Mouse (Mus musculus): ENCODE measurements around the gene Set. TPM values are rescaled to one million over a fixed set of nuclear protein-coding genes. Genes with fewer than 3 reads are reported as not detected.

The Set gene
- polyA plus RNA-seq, 1 experiment from 2014 or later, result 858 TPM

GRCm38 (mm10) chr2:30063791-30064190 is 6.6 kb downstream of the Set start:
- Histone ChIP-seq H3K4me1 (peaks cover 60% of the 10 kb centered on the region), H3K27me3 (ENCODE audit: low read depth, poor library complexity, severe bottlenecking) (no peaks in the 10 kb centered on the region), H3K36me3 (peaks cover 13% of the 10 kb centered on the region), H3K9me3 (replicated peaks) (no peaks in the 10 kb centered on the region), H3K4me3 (peak overlapping the region; percentile 71), H3K27ac (replicated peaks) (peak overlapping the region; percentile 95)
- no peak for DNase-seq (ENCODE audit: low spot score)
- WGBS, result 12% methylated on average over 3 of the region's 3 CpGs

GRCm38 (mm10) chr2:30064298-30064697 is 7.1 kb downstream of the Set start:
- Histone ChIP-seq H3K9me3 (replicated peaks) (no peaks in the 10 kb centered on the region), H3K4me3 (peak overlapping the region; percentile 71), H3K36me3 (peaks cover 18% of the 10 kb centered on the region), H3K27me3 (ENCODE audit: low read depth, poor library complexity, severe bottlenecking) (no peaks in the 10 kb centered on the region), H3K4me1 (peaks cover 59% of the 10 kb centered on the region), H3K27ac (replicated peaks) (peak overlapping the region; percentile 38; the same call in 1 of the 2 replicates)
- no peak for DNase-seq (ENCODE audit: low spot score)
- WGBS, result 54% methylated on average over 3 of the region's 3 CpGs

- Histone ChIP-seq H3K9me3 (replicated peaks) (no peaks in the 10 kb centered on the region), H3K27ac (replicated peaks) (peak overlapping the region; percentile 100), H3K27me3 (ENCODE audit: low read depth, poor library complexity, severe bottlenecking) (no peaks in the 10 kb centered on the region), H3K4me1 (peaks cover 55% of the 10 kb centered on the region), H3K36me3 (peaks cover 34% of the 10 kb centered on the region), H3K4me3 (peak overlapping the region; percentile 100)
- WGBS, result under 1% methylated on average over 78 of the region's 101 CpGs
- DNase-seq (ENCODE audit: low spot score), result peak; percentile 98
Observed at GRCm38 (mm10) chr2:30066046-30066901, 9.1 kb downstream of the Set start.

GRCm38 (mm10) chr2:30067031-30067888 is 10.1 kb downstream of the Set start:
- peak overlapping the region; percentile 100 for H3K27ac ChIP-seq (replicated peaks)
- peak overlapping the region; percentile 100 for H3K4me3 ChIP-seq
- peaks cover 48% of the 10 kb centered on the region for H3K4me1 ChIP-seq
- under 1% methylated on average over 62 of the region's 69 CpGs for WGBS
- no peaks in the 10 kb centered on the region for H3K27me3 ChIP-seq (ENCODE audit: low read depth, poor library complexity, severe bottlenecking)
- H3K9me3 ChIP-seq (replicated peaks), result no peaks in the 10 kb centered on the region
- peak; percentile 73 for DNase-seq (ENCODE audit: low spot score)
- peaks cover 41% of the 10 kb centered on the region for H3K36me3 ChIP-seq

- peaks cover 48% of the 10 kb centered on the region for H3K36me3 ChIP-seq
- peak overlapping the region; percentile 100 for H3K27ac ChIP-seq (replicated peaks)
- DNase-seq (ENCODE audit: low spot score), result no peak
- H3K27me3 ChIP-seq (ENCODE audit: low read depth, poor library complexity, severe bottlenecking), result no peaks in the 10 kb centered on the region
- peaks cover 42% of the 10 kb centered on the region for H3K4me1 ChIP-seq
- H3K4me3 ChIP-seq, result peak overlapping the region; percentile 100
- 52% methylated on average over 7 of the region's 7 CpGs for WGBS
- no peaks in the 10 kb centered on the region for H3K9me3 ChIP-seq (replicated peaks)
Observed at GRCm38 (mm10) chr2:30067962-30068361, 10.8 kb downstream of the Set start.

- 81% methylated on average over 7 of the region's 7 CpGs for WGBS
- Histone ChIP-seq H3K9me3 (replicated peaks) (no peaks in the 10 kb centered on the region), H3K4me1 (peaks cover 17% of the 10 kb centered on the region), H3K36me3 (peaks cover 64% of the 10 kb centered on the region), H3K27me3 (ENCODE audit: low read depth, poor library complexity, severe bottlenecking) (no peaks in the 10 kb centered on the region), H3K4me3 (no peak overlapping the region), H3K27ac (replicated peaks) (no peak overlapping the region)
- DNase-seq (ENCODE audit: low spot score), result no peak
Observed at GRCm38 (mm10) chr2:30072875-30073274, 15.7 kb downstream of the Set start.

GRCm38 (mm10) chr2:30073285-30073684 is 16.1 kb downstream of the Set start:
- Histone ChIP-seq H3K4me3 (no peak overlapping the region), H3K27ac (replicated peaks) (no peak overlapping the region), H3K9me3 (replicated peaks) (no peaks in the 10 kb centered on the region), H3K36me3 (peaks cover 59% of the 10 kb centered on the region), H3K27me3 (ENCODE audit: low read depth, poor library complexity, severe bottlenecking) (no peaks in the 10 kb centered on the region), H3K4me1 (peaks cover 17% of the 10 kb centered on the region)
- no peak for DNase-seq (ENCODE audit: low spot score)
- WGBS, result 82% methylated on average over 3 of the region's 3 CpGs

- Histone ChIP-seq H3K4me3 (no peak overlapping the region), H3K4me1 (peaks cover 25% of the 10 kb centered on the region), H3K36me3 (peaks cover 38% of the 10 kb centered on the region), H3K27ac (replicated peaks) (no peak overlapping the region), H3K9me3 (replicated peaks) (no peaks in the 10 kb centered on the region), H3K27me3 (ENCODE audit: low read depth, poor library complexity, severe bottlenecking) (no peaks in the 10 kb centered on the region)
- no peak for DNase-seq (ENCODE audit: low spot score)
- 93% methylated on average over 3 of the region's 3 CpGs for WGBS
Observed at GRCm38 (mm10) chr2:30075625-30076024, 18.4 kb downstream of the Set start.

GRCm38 (mm10) chr2:30076439-30076838 is 19.3 kb downstream of the Set start:
- Histone ChIP-seq H3K4me1 (peaks cover 25% of the 10 kb centered on the region), H3K27ac (replicated peaks) (no peak overlapping the region), H3K9me3 (replicated peaks) (no peaks in the 10 kb centered on the region), H3K36me3 (peaks cover 39% of the 10 kb centered on the region), H3K27me3 (ENCODE audit: low read depth, poor library complexity, severe bottlenecking) (no peaks in the 10 kb centered on the region), H3K4me3 (no peak overlapping the region)
- DNase-seq (ENCODE audit: low spot score), result no peak
- 90% methylated on average over 9 of the region's 9 CpGs for WGBS

GRCm38 (mm10) chr2:30076959-30077358 is 19.8 kb downstream of the Set start:
- no peaks in the 10 kb centered on the region for H3K9me3 ChIP-seq (replicated peaks)
- H3K27me3 ChIP-seq (ENCODE audit: low read depth, poor library complexity, severe bottlenecking), result no peaks in the 10 kb centered on the region
- peak overlapping the region; percentile 69 for H3K4me3 ChIP-seq
- peaks cover 36% of the 10 kb centered on the region for H3K36me3 ChIP-seq
- DNase-seq (ENCODE audit: low spot score), result no peak
- WGBS, result 73% methylated on average over 6 of the region's 6 CpGs
- peak overlapping the region; percentile 89; the same call in 1 of the 2 replicates for H3K27ac ChIP-seq (replicated peaks)
- peaks cover 25% of the 10 kb centered on the region for H3K4me1 ChIP-seq

GRCm38 (mm10) chr2:30077502-30078348 is 20.5 kb downstream of the Set start, which contains the start of gene Pkn3:
TSS of gene Pkn3 (plus strand) at chr2:30077684.
- no peaks in the 10 kb centered on the region for H3K27me3 ChIP-seq (ENCODE audit: low read depth, poor library complexity, severe bottlenecking)

GRCm38 (mm10) chr2:30078349-30078712 is 21.2 kb downstream of the Set start:
- peak overlapping the region; percentile 89 for H3K27ac ChIP-seq (replicated peaks)
- no peaks in the 10 kb centered on the region for H3K27me3 ChIP-seq (ENCODE audit: low read depth, poor library complexity, severe bottlenecking)

More at GRCm38 (mm10) chr2:30077502-30078348, 20.5 kb downstream of the Set start, which contains the start of gene Pkn3:
- H3K36me3 ChIP-seq, result peaks cover 29% of the 10 kb centered on the region
- peak within 1 kb of the TSS; percentile 89 for H3K27ac ChIP-seq (replicated peaks)
- WGBS, result 2% methylated on average over 53 of the region's 53 CpGs
- peak; percentile 89 for DNase-seq (ENCODE audit: low spot score)
- H3K9me3 ChIP-seq (replicated peaks), result no peaks in the 10 kb centered on the region
- H3K4me1 ChIP-seq, result peaks cover 25% of the 10 kb centered on the region
- peak within 1 kb of the TSS; percentile 69 for H3K4me3 ChIP-seq

More at GRCm38 (mm10) chr2:30078349-30078712, 21.2 kb downstream of the Set start:
- Histone ChIP-seq H3K36me3 (peaks cover 23% of the 10 kb centered on the region), H3K4me3 (peak overlapping the region; percentile 69), H3K9me3 (replicated peaks) (no peaks in the 10 kb centered on the region), H3K4me1 (peaks cover 25% of the 10 kb centered on the region)
- 29% methylated on average over 10 of the region's 10 CpGs for WGBS
- no peak for DNase-seq (ENCODE audit: low spot score)

Measured in midbrain, embryonic 10.5 days (tissue).